Mouse (Mus musculus) stomach, postnatal 0 days (tissue): ENCODE data around the gene Rnf187.

Experiments used
- CTCF ChIP-seq: IDR thresholded peaks from 2 replicates; pipeline ENCODE4 v1.5.1; 2016; ENCODE audit warnings: antibody characterized with exemption, low read depth, mild to moderate bottlenecking, moderate library complexity
- EP300 ChIP-seq: optimal IDR thresholded peaks from 2 replicates; pipeline ENCODE3; 2016; ENCODE audit warnings: antibody characterized with exemption

GRCm38 (mm10) chr11:58954420-58955142, 15.9 kb upstream of the Rnf187 start, which contains the start of the genes Hist3h2a and Trim17:
- TF ChIP-seq EP300 (no peak), CTCF (peak; percentile 75)
